In the genomic region with DNA sequence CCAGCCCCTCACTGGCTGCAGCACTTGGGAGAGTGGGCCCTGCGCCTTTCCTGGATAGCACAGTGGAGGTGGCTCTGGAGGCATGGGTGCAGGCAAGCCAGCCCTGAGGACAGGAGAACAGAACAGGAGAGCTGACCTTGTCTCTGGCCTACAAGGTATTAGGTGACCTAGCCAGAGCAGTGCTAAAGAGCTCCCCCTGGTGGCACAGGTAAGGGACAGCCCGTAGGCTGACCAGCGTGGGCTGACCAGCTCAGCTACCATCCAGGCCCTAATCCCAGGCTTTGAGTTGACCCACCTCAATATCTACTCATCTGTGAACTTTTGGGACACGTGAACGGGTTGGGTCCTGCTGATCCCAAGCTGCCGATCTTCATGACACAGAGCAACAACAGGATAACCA, we compare ENCODE assay signal across 9 mouse cellular contexts.
DNase-seq lines count a peak whose midpoint lies in the region; TF ChIP-seq lines count a peak whose summit lies in the region.
"Had no signal": no experiment of that assay in that cellular context is flagged by ENCODE, and none has a peak within 500 bp of the region (broad histone marks: within the 10 kb centered on the region; RNA-seq: fewer than 3 reads in every experiment).

No protein-coding gene starts in this region.

- WGBS in kidney, adult 2 months, result 66% methylated on average over 6 of the region's 6 CpGs

- TF ChIP-seq POLR2A in kidney, adult 2 months (IDR thresholded peaks at IDR 0.05; ENCODE audit: low read depth, low read length), result no peak

- H3K27me3 ChIP-seq in kidney, adult 2 months (replicated peaks; ENCODE audit: control insufficient read depth, insufficient read depth, low read length), result no peaks in the 10 kb centered on the region
- H3K27me3 ChIP-seq: heart, embryonic 13.5 days had no signal

- H3K36me3 ChIP-seq in kidney, adult 2 months (ENCODE audit: control insufficient read depth, insufficient read depth, low read length), result no peaks in the 10 kb centered on the region
- H3K36me3 ChIP-seq: heart, embryonic 13.5 days had no signal

- peak; percentile 67 for DNase-seq in urinary bladder, postnatal 25 days (ENCODE audit: low spot score)
- DNase-seq in urinary bladder, adult 2 months (ENCODE audit: low spot score), result no peak
- peak; percentile 35 for DNase-seq in c-Kit-negative CD71-positive TER-119-positive erythroid progenitor cells, embryonic 14.5 days (ENCODE audit: low read depth, low spot score)
- peak; percentile 54 for DNase-seq in kidney, adult 2 months
- DNase-seq in lung, postnatal 10 days, result peak; percentile 57
- peak; percentile 58 for DNase-seq in thymus, postnatal 14 days
- DNase-seq in layer of hippocampus, adult 8-10 months (ENCODE audit: low spot score in 2 of 2), result no peak
- DNase-seq in Muller cell, postnatal 12 days (ENCODE audit: inconsistent ontology term), result no peak

- no peak overlapping the region for H3K4me3 ChIP-seq in kidney, adult 2 months (ENCODE audit: insufficient read depth, low read depth, low read length)
- H3K4me3 ChIP-seq: heart, embryonic 13.5 days had no signal

- TF ChIP-seq CTCF in kidney, adult 2 months (conservative IDR thresholded peaks at IDR 0.05; ENCODE audit: insufficient read depth, insufficient read length, low read depth, low read length), result peak; percentile 82

- H3K4me1 ChIP-seq in kidney, adult 2 months (ENCODE audit: control insufficient read depth, insufficient read depth, low read length), result no peaks in the 10 kb centered on the region

- H3K27ac ChIP-seq in kidney, adult 2 months (ENCODE audit: insufficient read depth, low read depth, low read length), result no peak overlapping the region
- H3K27ac ChIP-seq: heart, embryonic 13.5 days had no signal

Comparison
In these comparisons a context has a peak if more than half of its experiments do, and no peak if none do; other contexts are left out.
1. DNase-seq: peak in urinary bladder, postnatal 25 days (single experiment), c-Kit-negative CD71-positive TER-119-positive erythroid progenitor cells, embryonic 14.5 days (single experiment), kidney, adult 2 months (single experiment), lung, postnatal 10 days (single experiment) and thymus, postnatal 14 days (single experiment); none in urinary bladder, adult 2 months (single experiment), layer of hippocampus, adult 8-10 months (0 of 2) and Muller cell, postnatal 12 days (single experiment).